Mouse (Mus musculus) erythroblast, embryonic 14.5 days (primary cell): ENCODE results near the gene Numbl.

Experiments
- GATA1 ChIP-seq: IDR thresholded peaks from 2 replicates; pipeline ENCODE4 v1.6.1; 2012; ENCODE audit warnings: low read length, inconsistent platforms, mixed read lengths
- TAL1 ChIP-seq: IDR thresholded peaks from 3 replicates; pipeline ENCODE4 v1.6.1; 2012; ENCODE audit warnings: low read length, inconsistent platforms, mixed read lengths

DNA sequence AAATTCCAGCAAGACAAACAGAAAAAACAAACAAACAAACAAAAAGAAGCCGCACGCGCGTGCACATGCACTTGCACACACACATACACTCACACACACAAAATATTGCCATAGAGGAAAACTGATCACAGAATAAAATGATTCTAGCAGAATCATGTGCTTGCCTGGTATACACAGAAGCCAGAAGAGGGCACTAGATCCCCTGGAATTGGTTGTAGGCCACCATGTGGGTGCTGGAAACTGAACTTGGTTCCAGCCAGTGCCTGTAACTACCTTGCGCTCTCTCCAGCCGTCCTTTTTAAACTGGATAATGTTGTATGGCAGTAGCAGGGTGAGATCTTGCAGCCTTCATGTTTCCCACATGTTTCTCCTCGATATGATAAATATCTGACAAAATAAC lies 30.5 kb downstream of the Numbl start:
- no peak for TF ChIP-seq GATA1
- no peak for TF ChIP-seq TAL1
